Mouse (Mus musculus) cerebellum, postnatal 10 days (tissue): Measurements from ENCODE around the gene Vwa3b.

Source experiments
- DNase-seq, 2 experiments: peaks; one replicate each; pipeline ENCODE4 v3.0.0; 2021; ENCODE audit warnings: mixed read lengths in 2 of 2

The Vwa3b gene

DNA sequence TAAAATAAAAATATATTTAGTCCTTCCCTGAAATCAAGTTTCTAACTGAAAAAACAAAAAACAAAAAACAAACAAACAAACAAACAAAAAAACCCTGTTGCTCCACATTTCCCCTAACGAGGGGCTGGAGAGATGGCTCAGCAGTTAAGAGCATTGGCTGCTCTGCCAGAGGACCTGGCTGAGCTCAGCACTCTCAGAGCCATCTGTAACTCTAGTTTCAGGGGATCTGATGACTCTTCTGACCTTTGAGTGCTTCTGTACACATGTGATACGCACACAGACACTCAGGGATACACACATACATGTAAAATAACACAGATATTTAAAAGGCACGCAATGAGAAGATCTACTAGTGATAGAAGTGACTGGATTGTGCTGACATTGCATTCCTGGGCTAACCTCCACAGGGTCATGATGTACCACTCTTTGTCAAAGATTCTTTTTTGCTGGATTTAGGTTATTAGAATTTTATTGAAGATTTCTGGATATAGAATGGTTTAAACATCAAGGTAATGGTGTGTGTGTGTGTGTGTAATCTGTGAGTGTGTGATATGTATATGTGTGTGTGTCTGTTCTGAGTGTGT is 14.7 kb upstream of the Vwa3b start:
- DNase-seq = no peak

DNA sequence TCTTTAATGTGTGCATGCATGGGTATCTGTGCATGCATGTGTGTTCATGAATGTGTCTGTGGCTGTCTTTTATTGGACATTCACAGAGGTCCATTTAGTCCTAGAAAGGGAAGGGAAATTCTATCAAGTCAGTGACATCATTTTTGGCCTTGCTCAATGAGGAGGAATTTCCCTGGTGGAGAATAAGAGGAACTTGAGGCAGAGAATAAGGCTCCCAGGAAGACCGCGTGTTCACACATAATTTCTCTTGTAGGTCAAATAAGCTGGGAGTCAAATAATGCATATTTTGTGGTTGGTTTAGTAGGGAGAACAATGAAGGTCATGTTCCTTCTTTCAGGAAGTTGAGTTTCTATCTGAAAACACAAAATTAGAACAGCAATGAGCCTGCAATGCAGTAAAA is 13.4 kb upstream of the Vwa3b start:
- DNase-seq = no peak

DNA sequence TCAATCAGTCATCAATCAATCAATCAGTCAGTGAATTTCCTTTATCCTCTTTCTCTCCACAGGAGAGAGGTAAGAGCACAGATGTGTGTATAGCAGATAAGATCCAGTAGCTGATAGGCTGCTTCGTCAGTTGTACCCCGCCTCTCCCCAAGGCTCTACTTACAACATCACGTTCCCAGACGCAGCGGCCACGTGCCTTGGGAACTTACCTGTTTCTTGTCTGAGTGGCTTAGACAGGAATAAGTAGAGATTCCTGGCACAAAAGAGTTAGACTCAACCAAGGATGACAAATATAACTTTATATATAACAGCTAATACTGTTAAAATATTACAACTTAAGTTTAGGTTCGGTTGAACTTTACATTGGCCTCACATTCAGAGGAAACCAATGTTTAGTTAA is 12.7 kb upstream of the Vwa3b start:
- DNase-seq = no peak

DNA sequence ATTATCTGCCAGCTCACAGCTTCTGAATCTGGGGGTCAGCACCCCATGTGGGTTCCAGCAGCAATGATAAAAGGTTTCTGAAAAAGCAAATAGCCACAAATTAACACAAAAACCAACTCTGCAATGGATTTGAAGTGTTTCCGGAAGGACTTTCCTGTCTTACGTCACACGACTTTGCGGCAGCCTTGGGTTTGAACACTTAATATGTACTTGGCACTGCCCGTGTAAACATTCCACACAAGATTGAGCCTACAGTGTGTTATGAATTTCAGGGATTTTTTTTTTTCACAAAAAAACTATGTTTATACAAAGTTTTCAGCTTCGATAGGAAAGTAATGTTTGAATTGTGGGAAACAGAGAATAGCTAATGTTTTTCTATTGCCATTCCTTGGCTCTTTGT is 7.4 kb upstream of the Vwa3b start:
- DNase-seq = no peak

DNA sequence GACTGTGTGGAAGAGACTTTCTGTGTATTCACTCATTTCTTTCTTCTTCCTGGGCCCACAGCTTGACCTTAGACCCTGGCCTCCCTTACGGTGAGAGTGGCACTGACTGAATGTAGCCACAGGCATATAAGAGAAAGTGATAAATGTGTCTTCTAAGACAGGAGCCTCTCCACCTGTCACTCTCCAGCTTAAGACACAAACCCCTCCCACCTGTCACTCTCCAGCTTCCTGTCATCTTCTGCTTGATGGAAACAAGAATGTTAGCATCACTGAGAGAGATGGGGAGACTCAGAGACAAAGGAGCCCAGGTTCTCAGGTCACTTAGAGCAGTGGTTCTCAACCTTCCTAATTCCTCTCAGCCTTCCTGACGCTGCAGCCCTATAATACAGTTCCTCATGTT is 3.7 kb upstream of the Vwa3b start:
- no peak for DNase-seq

DNA sequence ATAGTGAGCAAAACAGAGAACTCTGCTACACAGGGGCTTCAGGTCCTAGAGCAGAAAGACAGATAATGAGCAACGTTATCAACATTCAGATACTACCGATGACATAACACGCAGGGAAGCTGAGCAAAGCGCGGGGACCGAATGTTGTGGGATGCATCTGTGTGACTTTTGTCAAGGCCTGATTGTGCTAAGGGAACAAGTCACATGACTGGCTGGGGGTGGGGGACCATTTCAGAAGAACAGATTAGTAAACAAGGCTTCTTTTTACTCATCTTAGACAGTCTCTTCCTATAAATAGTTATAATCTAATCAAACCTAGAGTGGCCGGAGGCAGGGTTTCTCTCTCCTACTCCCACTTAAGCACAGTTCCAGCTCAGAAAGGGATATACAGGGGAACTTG is 1.7 kb upstream of the Vwa3b start:
- DNase-seq = no peak

DNA sequence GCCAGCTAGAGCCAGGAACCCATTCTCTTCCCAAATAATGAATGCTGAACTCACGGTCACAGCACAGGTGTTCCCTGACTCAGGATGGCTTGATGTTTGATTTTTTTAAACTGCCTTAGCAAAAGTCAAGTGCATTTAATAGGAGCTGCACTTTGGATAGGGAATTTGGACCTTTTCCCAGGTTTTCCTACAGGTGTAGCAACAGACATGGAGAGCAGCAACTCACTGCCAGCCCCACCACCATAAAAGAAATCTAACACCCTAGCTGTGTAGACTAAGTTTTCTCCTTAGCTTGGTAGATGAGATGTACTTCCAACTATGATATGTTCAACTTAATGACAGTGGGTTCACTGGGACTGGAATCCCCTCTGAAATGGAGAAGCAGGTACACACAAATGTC is 1.0 kb upstream of the Vwa3b start:
- no peak for DNase-seq

DNA sequence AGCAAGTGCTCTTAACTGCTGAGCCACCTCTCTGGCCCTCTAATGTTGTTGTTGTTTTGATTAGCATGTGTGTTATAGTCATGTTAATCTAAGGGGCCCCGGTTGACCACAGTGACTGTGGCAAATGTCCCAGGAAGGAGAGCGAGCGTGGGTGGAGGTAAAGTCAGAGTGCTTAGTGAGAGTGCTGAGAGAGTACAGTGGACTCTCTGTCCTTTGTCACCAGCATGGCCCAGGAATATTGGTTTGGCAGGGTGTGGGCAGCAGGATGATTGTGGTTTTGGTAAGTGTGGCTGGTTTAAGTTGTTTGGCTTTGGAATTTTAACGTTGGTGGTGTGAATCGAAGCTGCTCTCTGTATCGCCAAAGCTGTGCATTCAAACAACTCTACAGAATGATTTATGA is 470 bp downstream of the Vwa3b start:
- no peak for DNase-seq

DNA sequence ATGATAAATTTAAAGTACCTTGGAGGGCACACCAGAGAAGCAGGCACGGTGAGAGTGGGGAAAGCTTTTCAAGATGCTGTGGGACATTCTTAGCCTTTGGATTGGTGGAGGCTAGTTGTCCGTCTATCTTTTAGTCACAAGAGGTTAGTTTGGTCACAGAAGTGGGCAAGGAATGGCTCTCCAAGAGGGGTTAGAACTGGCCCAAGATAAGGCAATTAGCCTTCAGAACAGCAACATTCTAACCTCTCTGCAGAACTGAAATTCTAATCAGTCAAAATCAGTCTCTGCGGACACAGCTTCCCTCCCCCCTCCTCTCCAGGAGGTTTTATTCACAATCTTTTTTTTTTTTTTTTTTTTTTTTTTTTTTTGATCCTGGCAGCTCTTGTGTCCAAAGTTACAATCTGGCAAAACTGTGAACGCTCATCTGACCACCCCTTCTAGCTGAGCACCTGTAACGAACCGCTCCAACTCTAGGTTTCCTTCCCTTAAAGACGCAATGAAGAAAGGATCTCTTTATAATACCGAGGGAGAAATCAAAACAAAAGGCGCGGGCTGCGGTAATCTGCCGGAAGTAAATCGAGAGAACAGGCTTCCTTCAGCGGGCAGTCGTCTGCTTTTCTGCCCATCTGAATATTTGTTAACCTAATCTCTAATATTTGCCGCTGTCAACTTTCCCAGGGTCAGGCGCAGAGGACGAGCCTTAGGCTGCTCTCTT is 2.2 kb downstream of the Vwa3b start:
- no peak for DNase-seq

DNA sequence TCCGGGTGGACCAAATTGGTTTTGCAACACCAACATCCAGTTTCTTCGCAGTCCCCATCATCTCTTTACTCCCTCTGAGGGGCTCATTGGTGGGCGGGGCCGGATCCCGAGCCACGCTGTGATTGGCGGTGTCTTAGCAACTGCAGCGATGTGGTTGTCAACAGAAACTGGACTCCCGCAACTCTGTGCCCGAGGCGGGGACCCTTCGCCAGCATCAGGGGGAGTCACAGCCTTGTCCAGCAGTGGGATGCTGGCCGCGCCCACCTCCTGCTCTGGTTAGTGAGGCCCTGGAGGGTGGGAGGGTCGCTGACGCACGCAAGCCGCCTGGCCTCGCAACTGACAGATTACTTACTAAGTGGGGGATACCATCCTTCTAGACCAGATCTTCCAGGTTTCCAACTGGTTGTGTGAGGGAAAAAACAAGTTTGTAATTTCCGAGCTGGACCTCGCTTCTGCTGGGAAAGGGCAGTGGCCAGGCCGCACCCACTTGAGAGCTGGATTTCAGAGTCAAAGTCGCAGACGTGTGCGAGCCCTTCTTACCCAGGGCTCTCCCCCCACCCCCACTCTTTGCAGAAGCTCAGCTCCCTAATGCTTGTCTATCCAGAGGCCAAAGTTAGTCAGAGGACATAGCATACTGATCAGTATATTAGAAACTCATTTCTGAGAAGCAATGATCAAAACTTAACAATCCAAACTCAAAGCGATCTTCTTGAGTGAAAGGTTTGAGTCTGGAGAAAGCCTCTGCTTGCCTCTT is 2.9 kb downstream of the Vwa3b start:
- DNase-seq = peak; percentile 86 to 88

DNA sequence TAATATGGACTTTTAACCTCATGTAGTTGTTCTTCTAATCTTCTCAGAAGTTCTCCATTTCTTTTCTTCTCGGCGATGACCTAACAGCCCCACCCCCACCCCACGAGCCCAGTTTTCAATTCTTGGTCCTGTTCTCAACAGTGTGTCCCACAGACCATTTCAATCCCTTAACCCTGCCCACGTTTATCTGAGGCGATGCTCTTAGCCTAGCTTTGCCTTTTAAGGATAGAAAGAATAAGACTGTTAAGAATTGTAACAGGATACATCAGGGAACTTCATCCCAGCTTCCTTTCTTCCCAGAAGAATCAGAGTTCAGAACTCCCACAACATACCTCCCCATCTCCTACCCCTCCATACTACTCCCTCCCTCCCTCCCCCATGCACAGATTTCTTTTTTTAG is 3.5 kb downstream of the Vwa3b start:
- DNase-seq = no peak

DNA sequence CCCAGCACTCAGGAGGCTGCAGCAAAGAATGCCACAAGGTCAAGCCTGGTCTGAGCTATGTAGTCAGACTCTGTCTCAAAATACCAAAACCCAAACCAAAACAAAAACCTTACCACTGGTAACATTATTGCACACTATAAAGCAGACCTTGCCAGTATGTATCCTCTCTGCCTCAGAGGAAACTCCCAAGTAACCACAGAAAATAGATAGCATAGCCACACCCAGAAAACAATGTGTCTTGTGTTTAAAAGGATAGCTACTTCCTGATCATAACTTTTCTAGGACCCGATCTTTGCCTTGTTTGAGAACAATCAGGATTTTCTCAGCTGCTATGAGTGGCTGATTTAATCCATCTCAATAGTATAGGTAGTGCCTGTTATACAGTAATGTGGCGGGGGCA is 4.3 kb downstream of the Vwa3b start:
- DNase-seq = no peak

DNA sequence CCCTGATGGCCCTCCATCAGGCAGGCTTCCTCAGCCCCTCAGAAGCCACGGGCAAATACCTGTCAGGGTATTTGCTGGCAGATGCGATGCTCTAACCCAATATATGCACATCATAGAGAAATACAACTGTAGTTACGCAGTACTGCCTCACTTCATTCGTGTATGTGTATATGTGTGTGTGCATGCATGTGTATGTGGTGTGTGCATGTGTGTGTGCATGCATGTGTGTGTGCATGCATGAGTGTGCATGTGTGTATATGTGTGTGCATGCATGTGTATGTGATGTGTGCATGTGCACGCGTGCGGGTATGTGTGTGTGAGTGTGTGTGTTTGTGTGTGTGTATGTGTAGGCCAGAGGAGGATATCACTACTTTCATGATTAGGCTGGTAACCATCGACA is 9.5 kb downstream of the Vwa3b start:
- no peak for DNase-seq

DNA sequence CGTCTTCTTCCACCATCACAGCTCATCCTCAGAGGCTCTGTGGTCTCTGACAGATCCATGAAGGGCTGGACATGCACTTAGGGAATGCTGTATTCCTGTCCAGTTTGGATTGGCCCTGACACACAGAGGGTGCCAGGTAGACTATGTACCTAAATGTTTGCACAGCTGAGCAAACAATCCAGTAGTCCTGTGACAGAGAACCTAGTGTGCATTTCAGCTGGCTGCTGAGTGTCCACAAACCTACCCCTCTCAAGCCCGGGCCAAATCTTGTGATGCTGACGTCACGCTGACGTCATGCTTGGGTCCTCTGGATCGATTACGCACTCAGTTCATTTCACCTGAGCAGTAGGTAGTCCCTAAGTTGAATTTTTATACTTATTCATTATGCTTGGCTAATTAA is 14.7 kb downstream of the Vwa3b start:
- no peak for DNase-seq

DNA sequence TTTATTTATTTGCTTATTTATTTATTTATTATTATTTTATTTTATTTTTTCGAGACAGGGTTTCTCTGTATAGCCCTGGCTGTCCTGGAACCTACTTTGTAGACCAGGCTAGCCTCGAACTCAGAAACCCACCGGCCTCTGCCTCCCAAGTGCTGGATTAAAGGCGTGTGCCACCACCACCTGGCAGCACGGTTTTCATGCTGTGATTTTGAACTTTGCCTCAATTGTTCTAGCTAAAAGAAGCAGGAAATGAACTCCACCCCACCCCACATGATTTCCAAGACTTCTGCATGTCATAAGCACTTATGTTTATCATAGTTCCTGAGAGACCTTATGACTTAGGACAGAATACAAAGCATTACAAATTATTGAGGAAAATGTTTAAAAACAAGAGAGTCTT is 15.5 kb downstream of the Vwa3b start:
- DNase-seq = no peak

DNA sequence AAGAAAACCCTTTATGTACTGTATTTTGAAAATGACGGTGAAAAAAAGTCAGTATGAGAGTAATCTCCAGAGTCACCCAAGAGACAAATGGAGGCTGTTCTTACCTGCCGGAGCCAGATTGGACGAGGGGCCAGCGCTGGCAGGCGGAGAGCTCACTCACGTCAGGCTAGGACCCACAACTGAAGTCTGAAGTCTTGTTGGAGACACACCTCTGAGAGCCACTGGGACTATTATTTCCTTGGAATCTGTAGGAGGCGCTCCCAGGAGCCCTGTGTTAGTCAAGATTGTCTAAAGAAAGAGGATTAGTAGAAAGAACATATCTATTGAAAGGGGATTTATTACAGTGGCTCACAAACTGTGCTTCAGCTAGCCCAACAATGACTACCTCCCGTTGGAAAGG is 16.4 kb downstream of the Vwa3b start:
- no peak for DNase-seq

DNA sequence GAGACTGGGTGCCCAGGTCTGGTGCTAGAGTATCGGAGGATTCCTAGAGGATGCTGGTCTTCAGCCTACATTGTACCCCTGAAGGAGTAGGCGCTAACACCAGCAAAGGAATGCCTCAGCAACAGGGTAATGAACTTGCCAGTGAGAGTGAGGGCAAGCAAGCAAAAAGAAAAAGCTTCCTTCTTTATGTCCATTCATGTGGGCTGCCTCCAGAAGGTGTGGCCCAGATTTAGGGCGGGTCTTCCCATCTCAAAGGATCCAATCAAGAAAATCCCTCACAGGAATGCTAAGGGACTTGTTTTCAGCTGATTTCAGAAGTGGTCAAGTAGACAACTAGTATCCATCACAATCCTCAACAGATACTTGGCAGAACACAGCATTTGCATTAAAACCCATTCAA is 16.8 kb downstream of the Vwa3b start:
- no peak for DNase-seq

DNA sequence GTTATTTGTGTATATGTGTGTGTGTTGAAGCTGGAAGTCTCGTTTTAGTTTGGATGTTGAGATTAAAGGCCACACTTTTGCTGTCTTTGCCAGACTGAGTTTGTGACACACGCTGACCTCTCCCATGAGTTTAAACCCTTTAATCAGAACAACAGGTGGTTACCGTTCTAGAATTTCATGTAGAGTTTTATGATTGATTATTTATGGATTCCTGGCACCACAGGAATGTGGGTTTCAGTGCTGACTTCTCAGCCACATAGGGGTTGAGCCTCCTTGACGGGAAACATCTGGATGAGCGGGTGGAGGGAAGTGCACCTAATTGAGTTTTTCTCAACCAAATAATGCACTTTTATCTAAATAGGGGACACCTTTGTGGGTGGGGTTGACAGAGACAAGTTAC is 19.1 kb downstream of the Vwa3b start:
- DNase-seq = no peak

DNA sequence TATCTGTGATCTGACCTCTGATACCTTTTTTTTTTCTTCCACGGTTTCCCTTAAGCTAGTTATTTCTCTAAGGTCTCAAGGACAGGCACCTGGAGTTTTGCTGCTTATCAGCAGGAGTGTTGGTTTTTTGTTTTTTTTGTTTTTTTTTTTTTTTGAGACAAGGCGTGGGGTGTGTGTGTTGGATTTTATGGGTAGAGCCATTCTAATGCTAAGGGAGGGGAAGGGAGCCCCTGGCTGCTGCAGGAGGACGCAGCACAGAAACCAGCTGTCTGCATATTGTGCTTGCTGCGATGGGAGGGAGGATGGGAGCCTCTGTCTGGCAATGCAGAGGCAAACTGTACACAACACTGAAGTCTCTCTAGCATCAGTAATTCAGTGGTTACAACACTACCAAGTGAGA is 22.8 kb downstream of the Vwa3b start:
- DNase-seq = no peak

DNA sequence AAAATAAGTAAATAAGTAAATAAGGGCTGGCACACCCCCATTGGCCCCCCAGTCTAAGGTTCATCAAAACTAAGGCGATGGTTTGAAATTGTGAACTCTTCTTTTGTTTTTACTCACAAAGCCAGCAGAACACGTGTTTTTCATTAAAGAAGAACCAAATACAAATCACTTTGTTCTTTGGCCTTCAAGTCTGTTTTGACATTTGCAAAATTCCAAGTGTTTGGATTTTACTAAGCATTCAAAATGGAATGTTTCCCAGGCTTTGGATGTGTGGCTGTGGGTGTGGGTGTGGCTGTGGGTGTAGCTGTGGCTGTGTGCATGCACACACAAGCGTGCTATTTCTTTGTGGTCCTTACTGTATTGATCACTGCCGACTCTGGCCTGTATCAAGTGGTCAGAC is 27.3 kb downstream of the Vwa3b start:
- DNase-seq = no peak

DNA sequence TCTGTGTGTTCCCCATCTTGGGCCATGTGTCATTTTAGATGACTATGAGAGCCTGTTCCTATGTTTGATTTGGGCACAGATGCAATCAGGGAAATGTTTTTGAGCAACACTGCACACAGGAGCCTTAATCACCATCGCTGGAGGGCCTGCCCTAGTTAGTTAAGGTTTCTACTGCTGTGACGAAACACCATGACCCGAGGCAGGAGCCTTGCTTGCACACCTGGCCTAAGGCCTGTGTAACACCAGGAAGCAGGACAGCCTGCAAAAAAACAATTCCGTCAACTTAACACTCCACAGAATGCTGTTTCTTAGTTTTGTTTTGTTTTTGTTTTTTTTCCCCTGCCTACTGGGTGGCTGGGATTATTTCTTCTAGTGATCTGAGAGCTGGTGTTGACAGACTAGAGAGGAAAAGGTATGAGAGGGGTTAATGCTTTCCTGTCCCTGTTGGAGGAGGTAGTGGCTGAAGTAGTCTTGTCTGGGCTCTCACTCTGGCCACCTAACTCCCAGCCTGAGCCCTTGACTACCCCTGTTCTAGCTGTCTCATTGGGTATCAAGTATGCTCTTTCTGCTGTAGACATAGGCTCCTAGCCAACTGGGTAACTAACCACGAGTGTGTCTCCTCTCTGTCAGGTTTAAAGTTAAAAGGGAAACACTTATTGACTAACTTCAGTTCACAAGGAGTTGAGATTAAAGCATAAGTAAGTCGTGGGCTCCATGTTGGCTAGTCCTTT is 30.6 kb downstream of the Vwa3b start:
- no peak for DNase-seq

DNA sequence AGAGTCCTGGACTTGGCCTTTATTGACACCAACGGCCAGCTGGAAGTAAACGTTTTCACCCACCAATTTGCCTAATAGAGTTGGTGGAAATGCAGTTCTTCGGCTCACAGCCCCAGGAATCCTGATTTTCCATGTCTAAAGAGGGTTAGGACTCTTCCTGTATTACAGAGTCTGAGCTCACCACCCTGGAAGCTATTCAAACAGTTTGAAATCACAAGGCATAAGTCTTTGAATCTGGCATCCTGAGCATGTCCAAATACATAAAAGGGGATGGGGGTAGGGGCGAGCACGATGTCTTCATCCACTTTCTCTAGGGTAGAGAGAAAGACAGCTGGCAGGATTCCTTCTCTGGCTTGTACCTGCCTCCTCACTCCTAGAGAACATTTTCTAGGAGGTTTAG is 34.5 kb downstream of the Vwa3b start:
- peak in 1 of 2 experiments; percentile 49 for DNase-seq

DNA sequence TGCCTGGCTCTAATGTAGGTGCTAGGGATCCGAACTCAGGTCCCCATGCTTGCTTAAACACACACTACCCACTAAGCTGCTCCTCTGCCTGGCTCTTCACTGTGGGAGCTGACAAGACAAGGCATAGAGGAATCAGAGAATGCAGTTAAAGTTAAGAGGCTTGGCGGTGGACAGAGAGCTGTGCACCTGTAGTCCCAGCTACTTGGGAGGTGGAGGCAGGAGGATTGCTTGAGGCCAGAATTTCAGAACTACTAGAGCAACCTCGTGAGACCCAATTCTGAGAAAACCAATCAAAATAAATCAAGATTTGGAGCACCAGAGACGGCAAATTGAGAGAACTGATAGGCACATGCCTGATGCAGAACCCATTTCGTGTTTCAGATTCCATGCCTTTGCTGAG is 36.7 kb downstream of the Vwa3b start:
- no peak for DNase-seq

DNA sequence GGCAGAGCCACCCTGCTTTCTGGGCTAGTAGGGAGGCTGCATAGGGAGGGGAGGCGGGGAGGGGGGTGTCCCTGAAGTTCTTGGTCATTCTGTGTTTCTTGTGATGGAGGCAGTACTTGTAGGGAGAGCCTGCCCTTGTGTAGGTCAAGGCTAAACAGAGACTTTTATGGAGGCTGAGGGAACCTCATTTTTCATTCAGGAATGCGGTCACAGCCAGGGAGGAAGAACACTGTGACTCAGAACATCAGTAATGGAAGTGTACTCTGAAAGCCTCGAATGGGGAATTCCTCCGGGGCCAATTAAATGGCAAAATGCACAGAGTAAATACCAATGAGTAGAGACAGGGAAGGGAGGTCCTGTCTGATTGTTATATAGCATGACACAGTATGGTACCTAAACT is 37.4 kb downstream of the Vwa3b start:
- no peak for DNase-seq
